Mouse (Mus musculus): ENCODE results near the gene Xylt1. TPM values are rescaled to one million over a fixed set of nuclear protein-coding genes. Genes with fewer than 3 reads are reported as not detected.

The Xylt1 gene
- polyA plus RNA-seq, 1 experiment from 2014 or later, result 0.48 TPM

DNA sequence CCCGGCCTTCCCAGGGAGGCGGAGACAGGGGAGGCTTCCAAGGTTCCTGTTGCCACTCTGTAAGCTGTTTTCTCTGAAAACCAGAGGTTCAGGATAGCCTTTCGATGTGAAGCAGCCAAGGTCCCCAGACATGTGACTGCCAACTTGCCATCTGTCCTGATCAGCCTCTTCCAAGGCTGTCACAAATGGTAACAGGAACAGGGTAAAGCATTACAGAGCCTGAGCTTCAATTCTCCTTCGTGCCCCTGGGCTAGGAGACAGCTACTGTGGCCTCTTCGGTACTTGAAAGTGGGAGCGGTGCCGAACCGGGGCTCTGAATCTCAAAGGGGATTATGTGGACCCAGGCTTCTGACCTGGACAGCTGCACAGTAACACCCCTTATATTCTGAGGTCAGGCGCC is 287.4 kb downstream of the Xylt1 start:
- 89% methylated on average over 9 of the region's 9 CpGs for WGBS
- Histone ChIP-seq H3K27me3 (replicated peaks; ENCODE audit: control insufficient read depth, insufficient read depth, low read length) (no peaks in the 10 kb centered on the region), H3K27ac (ENCODE audit: low read length) (no peak overlapping the region), H3K4me2 (ENCODE audit: low read depth, low read length) (no peak overlapping the region), H3K9ac (ENCODE audit: low read depth, low read length) (no peak overlapping the region), H3K36me3 (ENCODE audit: control insufficient read depth, insufficient read depth, low read length) (no peaks in the 10 kb centered on the region), H3K9me3 (ENCODE audit: control insufficient read depth, low read length) (no peaks in the 10 kb centered on the region), H3K4me1 (ENCODE audit: control insufficient read depth, insufficient read depth, low read length) (no peaks in the 10 kb centered on the region), H3K4me3 (ENCODE audit: low read length) (no peak overlapping the region)
- no peak for ATAC-seq

GRCm38 (mm10) chr7:117672121-117672591 is 291.4 kb downstream of the Xylt1 start:
- no peak overlapping the region for H3K27ac ChIP-seq (ENCODE audit: low read length)
- no peak overlapping the region for H3K9ac ChIP-seq (ENCODE audit: low read depth, low read length)
- no peak overlapping the region for H3K4me3 ChIP-seq (ENCODE audit: low read length)
- H3K9me3 ChIP-seq (ENCODE audit: control insufficient read depth, low read length), result no peaks in the 10 kb centered on the region
- H3K4me1 ChIP-seq (ENCODE audit: control insufficient read depth, insufficient read depth, low read length), result no peaks in the 10 kb centered on the region
- 88% methylated on average over 7 of the region's 7 CpGs for WGBS
- H3K4me2 ChIP-seq (ENCODE audit: low read depth, low read length), result no peak overlapping the region
- H3K36me3 ChIP-seq (ENCODE audit: control insufficient read depth, insufficient read depth, low read length), result no peaks in the 10 kb centered on the region
- H3K27me3 ChIP-seq (replicated peaks; ENCODE audit: control insufficient read depth, insufficient read depth, low read length), result no peaks in the 10 kb centered on the region
- ATAC-seq, result no peak

DNA sequence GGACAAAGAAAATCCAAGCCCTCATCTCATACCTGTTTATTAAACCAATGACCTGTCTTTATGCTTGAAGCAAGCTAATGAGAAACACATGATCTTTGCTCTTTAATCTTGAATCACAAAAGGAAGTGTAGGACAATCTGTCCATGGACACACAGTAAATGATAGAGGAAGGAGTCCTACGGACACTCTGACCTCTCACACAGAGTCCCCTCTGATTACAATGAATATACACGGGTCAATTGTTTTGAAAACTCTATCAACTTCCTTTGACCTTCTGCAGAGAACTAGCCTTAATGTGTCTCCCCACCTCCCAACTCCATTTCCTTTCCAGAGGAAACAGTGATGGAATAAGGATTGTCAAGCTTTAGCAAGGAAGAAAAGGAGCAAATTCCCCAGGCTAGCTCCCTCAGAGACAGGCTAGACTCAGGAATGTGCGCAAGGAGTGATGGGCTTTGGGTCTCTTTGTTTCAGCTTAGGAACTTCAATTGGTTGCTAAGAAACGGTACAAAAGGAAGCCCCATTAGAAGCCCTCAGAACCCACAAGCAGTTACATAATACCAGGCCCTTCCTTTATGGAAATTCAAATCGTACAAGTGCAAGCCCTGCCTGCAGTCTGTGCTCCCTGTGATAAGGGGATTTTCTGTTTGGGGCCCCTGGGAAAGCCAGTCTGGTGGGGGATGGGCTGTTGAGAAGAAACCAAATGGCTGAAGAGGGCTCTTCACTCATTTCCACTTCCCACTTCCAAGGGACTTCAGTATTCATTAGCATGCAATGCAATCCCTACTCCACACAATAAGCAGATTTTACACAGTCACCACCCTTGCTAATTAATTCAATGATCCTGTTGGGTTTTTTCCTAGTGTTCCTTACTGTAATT is 305.6 kb downstream of the Xylt1 start:
- no peak for ATAC-seq
- Histone ChIP-seq H3K9ac (ENCODE audit: low read depth, low read length) (no peak overlapping the region), H3K27me3 (replicated peaks; ENCODE audit: control insufficient read depth, insufficient read depth, low read length) (no peaks in the 10 kb centered on the region), H3K36me3 (ENCODE audit: control insufficient read depth, insufficient read depth, low read length) (no peaks in the 10 kb centered on the region), H3K27ac (ENCODE audit: low read length) (no peak overlapping the region), H3K4me1 (ENCODE audit: control insufficient read depth, insufficient read depth, low read length) (no peaks in the 10 kb centered on the region), H3K4me2 (ENCODE audit: low read depth, low read length) (no peak overlapping the region), H3K4me3 (ENCODE audit: low read length) (no peak overlapping the region), H3K9me3 (ENCODE audit: control insufficient read depth, low read length) (no peaks in the 10 kb centered on the region)
- 36% methylated on average over 5 of the region's 5 CpGs for WGBS

GRCm38 (mm10) chr7:117686997-117687302 is 306.2 kb downstream of the Xylt1 start:
- 91% methylated on average over 3 of the region's 3 CpGs for WGBS
- H3K27ac ChIP-seq (ENCODE audit: low read length), result no peak overlapping the region
- no peaks in the 10 kb centered on the region for H3K4me1 ChIP-seq (ENCODE audit: control insufficient read depth, insufficient read depth, low read length)
- H3K4me3 ChIP-seq (ENCODE audit: low read length), result no peak overlapping the region
- H3K9ac ChIP-seq (ENCODE audit: low read depth, low read length), result no peak overlapping the region
- no peaks in the 10 kb centered on the region for H3K27me3 ChIP-seq (replicated peaks; ENCODE audit: control insufficient read depth, insufficient read depth, low read length)
- H3K9me3 ChIP-seq (ENCODE audit: control insufficient read depth, low read length), result no peaks in the 10 kb centered on the region
- no peaks in the 10 kb centered on the region for H3K36me3 ChIP-seq (ENCODE audit: control insufficient read depth, insufficient read depth, low read length)
- no peak overlapping the region for H3K4me2 ChIP-seq (ENCODE audit: low read depth, low read length)
- no peak for ATAC-seq

DNA sequence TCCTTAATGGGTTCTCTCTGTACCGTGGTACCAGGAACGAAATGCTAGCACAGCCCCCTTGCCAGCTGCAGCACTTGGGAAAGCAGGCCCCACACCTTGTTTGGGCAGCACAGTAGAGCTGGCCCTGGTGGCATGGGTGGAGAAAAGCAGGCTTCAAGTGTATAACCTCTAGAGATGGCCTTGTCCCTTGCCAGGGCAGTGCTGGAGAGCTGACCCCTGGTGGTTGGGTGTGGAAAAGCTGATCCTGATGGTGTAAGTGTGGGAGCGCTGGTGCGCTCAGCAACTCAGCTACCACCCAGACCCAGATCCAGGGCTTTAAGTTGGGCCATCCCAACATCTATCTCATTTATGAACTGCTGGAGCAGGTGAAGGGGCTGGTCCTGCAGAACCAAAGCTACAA is 314.8 kb downstream of the Xylt1 start:
- no peaks in the 10 kb centered on the region for H3K4me1 ChIP-seq (ENCODE audit: control insufficient read depth, insufficient read depth, low read length)
- ATAC-seq, result no peak
- no peak overlapping the region for H3K4me3 ChIP-seq (ENCODE audit: low read length)
- no peaks in the 10 kb centered on the region for H3K27me3 ChIP-seq (replicated peaks; ENCODE audit: control insufficient read depth, insufficient read depth, low read length)
- no peak overlapping the region for H3K27ac ChIP-seq (ENCODE audit: low read length)
- H3K9me3 ChIP-seq (ENCODE audit: control insufficient read depth, low read length), result no peaks in the 10 kb centered on the region
- no peaks in the 10 kb centered on the region for H3K36me3 ChIP-seq (ENCODE audit: control insufficient read depth, insufficient read depth, low read length)
- H3K4me2 ChIP-seq (ENCODE audit: low read depth, low read length), result no peak overlapping the region
- H3K9ac ChIP-seq (ENCODE audit: low read depth, low read length), result no peak overlapping the region
- 89% methylated on average over 4 of the region's 4 CpGs for WGBS

- WGBS, result 94% methylated on average over 4 of the region's 4 CpGs
- no peak overlapping the region for H3K4me2 ChIP-seq (ENCODE audit: low read depth, low read length)
- no peak overlapping the region for H3K9ac ChIP-seq (ENCODE audit: low read depth, low read length)
- H3K4me1 ChIP-seq (ENCODE audit: control insufficient read depth, insufficient read depth, low read length), result no peaks in the 10 kb centered on the region
- no peaks in the 10 kb centered on the region for H3K9me3 ChIP-seq (ENCODE audit: control insufficient read depth, low read length)
- H3K36me3 ChIP-seq (ENCODE audit: control insufficient read depth, insufficient read depth, low read length), result no peaks in the 10 kb centered on the region
- no peaks in the 10 kb centered on the region for H3K27me3 ChIP-seq (replicated peaks; ENCODE audit: control insufficient read depth, insufficient read depth, low read length)
- no peak overlapping the region for H3K4me3 ChIP-seq (ENCODE audit: low read length)
- no peak for ATAC-seq
- no peak overlapping the region for H3K27ac ChIP-seq (ENCODE audit: low read length)
Measured at GRCm38 (mm10) chr7:117697681-117698080, 316.9 kb downstream of the Xylt1 start.

DNA sequence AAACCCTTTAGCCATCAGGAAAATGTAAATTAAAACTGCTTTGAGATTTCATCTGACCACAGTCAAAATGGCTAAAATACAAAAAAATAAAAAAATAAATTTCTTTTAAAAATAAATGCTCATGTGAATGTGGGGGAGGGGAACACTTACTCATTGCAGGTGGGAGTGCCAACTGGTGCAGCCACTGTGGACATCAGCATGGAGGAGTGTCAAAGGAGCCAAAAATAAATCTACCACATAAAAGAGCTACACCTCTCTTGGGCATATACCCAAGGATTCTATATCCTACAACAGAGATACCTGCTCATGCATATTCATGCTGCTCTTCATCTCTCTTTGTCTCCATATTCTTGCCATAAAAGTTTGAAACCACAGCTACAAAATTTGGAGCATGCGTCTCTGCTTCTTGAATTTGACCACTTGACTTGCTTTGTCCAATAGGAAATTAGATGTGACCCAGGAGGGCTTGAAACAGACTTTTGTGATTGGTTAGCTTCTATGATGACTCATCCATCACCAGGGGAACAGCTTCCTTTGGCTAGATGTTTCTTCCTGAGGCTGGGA is 317.9 kb downstream of the Xylt1 start:
- Histone ChIP-seq H3K4me2 (ENCODE audit: low read depth, low read length) (no peak overlapping the region), H3K4me1 (ENCODE audit: control insufficient read depth, insufficient read depth, low read length) (no peaks in the 10 kb centered on the region), H3K36me3 (ENCODE audit: control insufficient read depth, insufficient read depth, low read length) (no peaks in the 10 kb centered on the region), H3K9me3 (ENCODE audit: control insufficient read depth, low read length) (no peaks in the 10 kb centered on the region), H3K27ac (ENCODE audit: low read length) (no peak overlapping the region), H3K27me3 (replicated peaks; ENCODE audit: control insufficient read depth, insufficient read depth, low read length) (no peaks in the 10 kb centered on the region), H3K9ac (ENCODE audit: low read depth, low read length) (no peak overlapping the region), H3K4me3 (ENCODE audit: low read length) (no peak overlapping the region)
- no peak for ATAC-seq
- WGBS, result 92% methylated on average over 1 of the region's 1 CpGs

GRCm38 (mm10) chr7:117699343-117699985 is 318.7 kb downstream of the Xylt1 start:
- no peaks in the 10 kb centered on the region for H3K36me3 ChIP-seq (ENCODE audit: control insufficient read depth, insufficient read depth, low read length)
- no peak overlapping the region for H3K4me2 ChIP-seq (ENCODE audit: low read depth, low read length)
- H3K4me1 ChIP-seq (ENCODE audit: control insufficient read depth, insufficient read depth, low read length), result no peaks in the 10 kb centered on the region
- no peak for ATAC-seq
- H3K9me3 ChIP-seq (ENCODE audit: control insufficient read depth, low read length), result no peaks in the 10 kb centered on the region
- no peak overlapping the region for H3K27ac ChIP-seq (ENCODE audit: low read length)
- no peak overlapping the region for H3K9ac ChIP-seq (ENCODE audit: low read depth, low read length)
- 75% methylated on average over 4 of the region's 4 CpGs for WGBS
- H3K4me3 ChIP-seq (ENCODE audit: low read length), result no peak overlapping the region
- no peaks in the 10 kb centered on the region for H3K27me3 ChIP-seq (replicated peaks; ENCODE audit: control insufficient read depth, insufficient read depth, low read length)

GRCm38 (mm10) chr7:117700066-117700465 is 319.3 kb downstream of the Xylt1 start:
- Histone ChIP-seq H3K9me3 (ENCODE audit: control insufficient read depth, low read length) (no peaks in the 10 kb centered on the region), H3K4me1 (ENCODE audit: control insufficient read depth, insufficient read depth, low read length) (no peaks in the 10 kb centered on the region), H3K36me3 (ENCODE audit: control insufficient read depth, insufficient read depth, low read length) (no peaks in the 10 kb centered on the region), H3K9ac (ENCODE audit: low read depth, low read length) (no peak overlapping the region), H3K27me3 (replicated peaks; ENCODE audit: control insufficient read depth, insufficient read depth, low read length) (no peaks in the 10 kb centered on the region), H3K27ac (ENCODE audit: low read length) (no peak overlapping the region), H3K4me2 (ENCODE audit: low read depth, low read length) (no peak overlapping the region), H3K4me3 (ENCODE audit: low read length) (no peak overlapping the region)
- no peak for ATAC-seq
- 66% methylated on average over 6 of the region's 6 CpGs for WGBS

All from intestine, embryonic 16.5 days (tissue).